Mouse (Mus musculus) thymus, adult 18-20 months (tissue): ENCODE data around the gene Zfp961.
"Not testable (repeated sequence)": the region's sequence is repeated elsewhere in the genome, so short reads cannot be mapped to it uniquely, and the experiment has no call there.

Experiments used
- DNase-seq, 2 experiments: peaks; one replicate each; pipeline ENCODE4 v3.0.0; 2022; ENCODE audit warnings: mixed read lengths in 2 of 2

Gene Zfp961

GRCm38 (mm10) chr8:71950482-71951221 is at the start of gene Zfp961:
TSS of gene Zfp961 (plus strand) at chr8:71951038.
- peak; percentile 93 to 97 for DNase-seq

GRCm38 (mm10) chr8:71903084-71903483 is 47.8 kb upstream of the Zfp961 start:
- not testable (repeated sequence) for DNase-seq

GRCm38 (mm10) chr8:71906809-71907208 is 44.0 kb upstream of the Zfp961 start:
- DNase-seq, result no peak

GRCm38 (mm10) chr8:71907798-71908257 is 43.0 kb upstream of the Zfp961 start:
- no peak for DNase-seq

GRCm38 (mm10) chr8:71908309-71909261 is 42.3 kb upstream of the Zfp961 start, which contains the start of the genes Zfp882 and Zfp617:
TSS of gene Zfp882 (plus strand) at chr8:71908608.
TSS of gene Zfp617 (plus strand) at chr8:71908635.
- peak; percentile 67 to 77 for DNase-seq

- DNase-seq, result no peak
Observed at GRCm38 (mm10) chr8:71912286-71912685, 38.6 kb upstream of the Zfp961 start.

- peak; percentile 92 to 96 for DNase-seq
Observed at GRCm38 (mm10) chr8:71922567-71923401, 28.1 kb upstream of the Zfp961 start.

GRCm38 (mm10) chr8:71925791-71926190 is 25.0 kb upstream of the Zfp961 start:
- DNase-seq, result no peak

- DNase-seq, result no peak
Observed at GRCm38 (mm10) chr8:71926551-71926950, 24.3 kb upstream of the Zfp961 start.

- DNase-seq, result no peak
Observed at GRCm38 (mm10) chr8:71927779-71928178, 23.1 kb upstream of the Zfp961 start.

GRCm38 (mm10) chr8:71938037-71938436 is 12.8 kb upstream of the Zfp961 start:
- DNase-seq, result not testable (repeated sequence)

GRCm38 (mm10) chr8:71940293-71941208 is 10.3 kb upstream of the Zfp961 start:
- DNase-seq, result no peak

GRCm38 (mm10) chr8:71941776-71942175 is 9.1 kb upstream of the Zfp961 start:
- no peak for DNase-seq

GRCm38 (mm10) chr8:71948624-71949023 is 2.2 kb upstream of the Zfp961 start:
- no peak for DNase-seq

- DNase-seq, result peak; percentile 5 to 22
Observed at GRCm38 (mm10) chr8:71951436-71952161, 761 bp downstream of the Zfp961 start.

GRCm38 (mm10) chr8:71952489-71952888 is 1.7 kb downstream of the Zfp961 start:
- no peak for DNase-seq

- not testable (repeated sequence) for DNase-seq
Observed at GRCm38 (mm10) chr8:71952961-71953700, 2.3 kb downstream of the Zfp961 start.

GRCm38 (mm10) chr8:71954666-71955065 is 3.8 kb downstream of the Zfp961 start:
- DNase-seq, result no peak

GRCm38 (mm10) chr8:71960483-71960882 is 9.6 kb downstream of the Zfp961 start:
- DNase-seq, result no peak

GRCm38 (mm10) chr8:71961796-71962195 is 11.0 kb downstream of the Zfp961 start:
- DNase-seq, result no peak
